Mouse (Mus musculus): Measurements from ENCODE around the gene Pitx1. TPM values are rescaled to one million over a fixed set of nuclear protein-coding genes. Genes with fewer than 3 reads are reported as not detected.

Pitx1 gene
- polyA plus RNA-seq, 1 experiment from 2014 or later, result 88.9 TPM

DNA sequence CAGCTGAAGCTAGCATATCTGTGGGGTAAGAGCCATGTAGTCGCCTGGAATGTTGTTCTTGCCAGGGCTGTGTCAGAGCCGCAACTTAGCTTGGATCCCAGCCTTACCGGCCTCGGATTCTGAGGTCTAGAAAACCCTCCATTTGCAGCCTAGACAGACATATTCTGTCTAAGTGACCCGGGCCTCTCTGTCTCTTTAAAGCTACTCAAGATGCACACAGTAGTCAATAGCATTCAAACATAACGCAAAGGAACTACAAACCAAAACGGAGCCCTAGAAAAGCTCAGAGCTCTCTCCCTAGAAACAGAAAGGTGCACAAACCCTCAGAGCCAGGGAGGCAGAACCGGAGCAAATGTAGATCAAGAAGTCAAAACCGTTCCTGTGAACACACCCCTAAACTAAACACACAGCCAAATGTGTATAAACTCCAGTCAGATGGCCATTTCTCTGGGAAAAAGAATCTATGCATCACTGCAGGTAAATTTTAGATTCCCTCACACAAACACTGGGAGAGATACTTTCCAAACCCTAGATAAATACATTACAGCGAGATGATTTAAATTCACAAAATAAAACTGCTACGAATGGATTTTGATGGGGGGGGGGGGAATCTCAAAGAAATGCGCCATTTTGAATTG is 6.9 kb downstream of the Pitx1 start:
- H3K4me3 ChIP-seq, result peak overlapping the region; percentile 67
- H3K27ac ChIP-seq, result peak overlapping the region; percentile 86
- peak overlapping the region; percentile 71 for H3K4me2 ChIP-seq (replicated peaks)
- peak overlapping the region; percentile 94 for H3K9ac ChIP-seq
- H3K9me3 ChIP-seq, result no peaks in the 10 kb centered on the region
- WGBS, result 5% methylated on average over 12 of the region's 12 CpGs
- H3K27me3 ChIP-seq, result peaks cover 85% of the 10 kb centered on the region
- no peak for ATAC-seq (ENCODE audit: low FRiP score, low read depth)
- peaks cover 52% of the 10 kb centered on the region for H3K4me1 ChIP-seq
- H3K36me3 ChIP-seq, result peaks cover 15% of the 10 kb centered on the region

DNA sequence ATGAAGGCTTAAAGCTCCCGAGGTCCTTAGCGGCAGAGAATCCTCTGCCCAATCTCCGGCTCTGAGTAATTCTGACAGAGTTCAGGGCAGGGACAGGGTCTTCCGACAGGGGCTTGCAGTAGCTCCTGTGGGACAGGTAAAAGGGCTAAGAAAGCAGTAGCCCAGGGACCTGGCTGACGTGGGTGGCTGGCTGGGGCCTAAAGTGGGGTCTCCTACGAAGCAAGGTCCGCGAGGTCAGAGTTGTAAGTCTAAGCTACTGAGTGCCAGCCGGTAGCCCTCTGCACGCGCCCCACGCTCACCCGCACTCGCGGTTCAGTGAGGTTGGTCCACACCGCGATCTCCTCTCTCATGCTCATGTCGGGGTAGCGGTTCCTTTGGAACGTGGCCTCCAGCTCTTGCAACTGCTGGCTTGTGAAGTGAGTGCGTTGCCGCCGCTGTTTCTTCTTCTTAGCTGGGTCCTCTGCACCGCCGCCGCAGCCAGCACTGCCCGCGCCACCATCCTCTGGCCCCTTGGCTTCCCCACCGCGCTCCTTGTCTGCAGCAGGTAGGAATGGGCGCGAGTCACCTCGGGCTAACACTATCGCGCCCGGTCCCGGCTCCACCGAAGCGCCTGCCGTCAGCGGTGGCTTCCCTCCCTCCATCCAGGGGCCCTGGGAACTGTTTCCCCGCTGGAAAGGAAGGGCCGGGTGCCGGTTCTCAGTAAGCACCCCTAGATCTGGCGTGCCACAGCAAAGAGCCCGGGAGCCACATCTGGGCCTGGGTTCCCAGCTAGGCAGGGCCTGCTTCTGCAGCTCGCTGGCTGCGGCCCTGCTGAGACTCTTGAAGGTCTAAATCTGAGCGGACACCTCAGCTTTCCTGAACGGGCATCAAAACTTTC is 7.6 kb downstream of the Pitx1 start:
- ATAC-seq (ENCODE audit: low FRiP score, low read depth), result no peak
- peaks cover 85% of the 10 kb centered on the region for H3K27me3 ChIP-seq
- under 1% methylated on average over 50 of the region's 50 CpGs for WGBS
- peaks cover 59% of the 10 kb centered on the region for H3K4me1 ChIP-seq
- peak overlapping the region; percentile 94 for H3K9ac ChIP-seq
- H3K9me3 ChIP-seq, result no peaks in the 10 kb centered on the region
- peak overlapping the region; percentile 71 for H3K4me2 ChIP-seq (replicated peaks)
- peak overlapping the region; percentile 67 for H3K4me3 ChIP-seq
- peak overlapping the region; percentile 86 for H3K27ac ChIP-seq
- H3K36me3 ChIP-seq, result peaks cover 15% of the 10 kb centered on the region

DNA sequence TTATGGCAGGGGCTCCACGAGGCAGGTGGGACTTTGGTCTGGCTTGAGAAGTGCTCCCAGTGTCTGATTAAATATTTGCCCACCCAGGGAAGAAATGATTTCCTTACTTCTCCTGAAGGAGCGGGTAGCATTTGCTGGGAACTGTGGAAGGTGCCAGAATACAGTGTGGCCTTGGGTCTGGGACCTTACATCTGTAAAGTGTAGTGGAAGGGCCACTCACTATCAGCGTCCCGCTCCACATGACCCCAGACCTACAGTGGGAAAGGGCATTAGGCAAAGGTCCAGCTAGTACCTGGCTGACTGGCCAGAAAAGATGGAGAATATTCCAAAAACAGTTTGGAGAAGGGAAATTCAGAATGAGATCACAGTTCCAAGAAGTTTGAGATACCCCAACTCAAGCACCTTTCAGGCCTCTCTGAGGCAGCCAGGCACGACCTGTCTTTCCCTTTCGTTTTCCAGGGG is 8.3 kb downstream of the Pitx1 start:
- H3K4me1 ChIP-seq, result peaks cover 62% of the 10 kb centered on the region
- 3% methylated on average over 6 of the region's 6 CpGs for WGBS
- peaks cover 15% of the 10 kb centered on the region for H3K36me3 ChIP-seq
- H3K9ac ChIP-seq, result peak overlapping the region; percentile 94
- H3K4me2 ChIP-seq (replicated peaks), result peak overlapping the region; percentile 71
- peak overlapping the region; percentile 86 for H3K27ac ChIP-seq
- H3K4me3 ChIP-seq, result peak overlapping the region; percentile 67
- no peak for ATAC-seq (ENCODE audit: low FRiP score, low read depth)
- H3K27me3 ChIP-seq, result peaks cover 85% of the 10 kb centered on the region
- H3K9me3 ChIP-seq, result no peaks in the 10 kb centered on the region

DNA sequence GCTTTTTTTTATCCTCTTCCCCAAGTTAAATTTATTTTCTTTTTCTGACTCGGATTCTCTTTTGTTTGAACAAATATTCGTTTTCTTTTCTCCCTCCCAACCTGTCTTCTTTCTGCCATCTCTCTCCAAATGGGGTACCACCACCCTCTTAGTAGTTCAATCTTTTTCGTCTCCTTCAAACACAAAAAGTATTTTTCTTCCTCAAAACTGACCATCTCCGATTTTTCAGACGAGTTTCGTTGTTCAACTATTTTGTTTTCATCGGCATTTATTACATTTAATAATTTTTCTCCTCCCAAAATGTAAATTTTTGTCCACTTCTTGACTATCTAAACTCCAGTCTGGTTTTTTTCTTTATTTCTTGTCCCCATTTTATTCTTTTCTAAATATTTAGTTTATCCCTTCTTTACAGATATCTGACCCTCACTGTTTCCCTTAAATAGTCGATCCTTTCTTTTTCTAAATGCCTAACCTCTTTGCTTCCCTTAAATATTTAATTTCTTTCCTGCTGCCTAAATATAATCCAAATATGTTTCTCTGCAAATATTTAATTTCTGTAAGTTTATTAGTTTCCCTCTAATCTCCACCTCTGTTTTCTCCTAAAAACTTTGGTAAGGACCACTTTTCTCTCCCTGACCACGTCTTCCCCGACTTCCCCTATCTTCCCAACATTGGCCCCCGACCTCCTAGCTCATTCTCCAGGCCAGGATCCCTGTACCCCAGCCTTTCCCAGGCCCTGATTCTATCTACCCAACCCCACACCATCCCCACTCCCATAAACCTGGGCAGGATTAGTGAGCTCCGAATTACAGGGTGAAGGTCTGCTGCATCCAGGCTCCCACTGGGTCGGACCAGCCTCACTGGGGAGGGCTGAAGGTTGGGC is 9.0 kb downstream of the Pitx1 start:
- Histone ChIP-seq H3K9me3 (no peaks in the 10 kb centered on the region), H3K27me3 (peaks cover 85% of the 10 kb centered on the region), H3K9ac (peak overlapping the region; percentile 94), H3K4me3 (peak overlapping the region; percentile 67), H3K36me3 (peaks cover 15% of the 10 kb centered on the region), H3K27ac (peak overlapping the region; percentile 87), H3K4me1 (peaks cover 62% of the 10 kb centered on the region), H3K4me2 (replicated peaks) (peak overlapping the region; percentile 71)
- no peak for ATAC-seq (ENCODE audit: low FRiP score, low read depth)
- 5% methylated on average over 13 of the region's 13 CpGs for WGBS

DNA sequence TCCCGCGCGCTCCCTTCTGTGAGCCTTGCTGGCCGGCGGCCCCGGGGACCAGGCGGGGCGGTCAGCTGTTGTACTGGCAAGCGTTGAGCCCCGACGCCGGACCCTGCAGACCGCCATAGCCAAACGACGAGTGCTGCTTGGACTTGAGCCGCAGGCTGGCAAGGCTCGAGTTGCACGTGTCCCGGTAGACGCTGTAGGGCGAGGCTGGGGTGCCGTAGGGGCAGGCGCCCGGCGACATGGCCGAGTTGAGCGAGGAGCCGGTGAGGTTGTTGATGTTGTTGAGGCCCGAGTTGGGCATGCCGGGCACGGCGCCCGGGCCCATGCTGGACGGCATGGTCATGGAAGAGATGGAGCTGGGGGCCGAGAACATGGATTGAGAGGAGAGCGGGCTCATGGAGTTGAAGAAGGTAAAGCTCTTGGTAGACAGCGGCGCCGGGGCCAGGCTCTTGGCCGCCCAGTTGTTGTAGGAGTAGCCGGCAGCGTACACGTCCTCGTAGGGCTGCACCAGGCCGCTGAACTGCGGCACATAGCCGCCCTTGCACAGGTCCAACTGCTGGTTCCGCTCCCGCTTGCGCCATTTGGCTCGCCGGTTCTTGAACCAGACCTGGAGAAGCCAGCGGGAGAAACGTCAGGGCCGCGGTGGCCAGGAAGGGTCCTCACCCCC is 9.9 kb downstream of the Pitx1 start:
- Histone ChIP-seq H3K9me3 (no peaks in the 10 kb centered on the region), H3K9ac (peak overlapping the region; percentile 84), H3K4me2 (replicated peaks) (peak overlapping the region; percentile 66), H3K4me3 (peak overlapping the region; percentile 42), H3K27me3 (peaks cover 86% of the 10 kb centered on the region), H3K27ac (peak overlapping the region; percentile 87), H3K36me3 (peaks cover 15% of the 10 kb centered on the region), H3K4me1 (peaks cover 55% of the 10 kb centered on the region)
- 3% methylated on average over 53 of the region's 56 CpGs for WGBS
- ATAC-seq (ENCODE audit: low FRiP score, low read depth), result no peak

DNA sequence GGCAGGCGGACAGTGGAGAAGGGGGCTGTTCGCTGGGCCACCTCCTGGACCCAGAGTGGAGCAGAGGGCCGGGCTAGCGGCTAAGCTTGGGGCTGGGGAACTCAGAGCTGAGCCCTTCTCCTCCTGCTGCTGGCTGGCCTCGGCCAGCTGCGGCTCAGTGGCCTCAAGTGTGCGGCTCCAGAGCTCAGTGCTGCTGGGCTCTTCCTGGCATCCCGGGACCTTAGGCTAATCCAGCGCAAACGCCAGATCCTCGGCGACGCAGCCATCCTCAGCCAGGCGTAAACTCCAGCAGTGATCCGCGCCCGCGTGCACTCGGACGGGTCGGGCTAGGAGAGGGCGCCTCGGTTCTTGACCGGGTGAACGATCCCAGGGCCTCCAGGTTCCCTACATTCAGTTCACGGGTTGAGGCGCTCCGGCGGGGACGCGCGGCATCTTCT is 10.7 kb downstream of the Pitx1 start:
- peak; percentile 29; the same call in 1 of the 2 replicates for ATAC-seq (ENCODE audit: low FRiP score, low read depth)
- under 1% methylated on average over 32 of the region's 32 CpGs for WGBS
- H3K27me3 ChIP-seq, result peaks cover 81% of the 10 kb centered on the region
- peaks cover 48% of the 10 kb centered on the region for H3K4me1 ChIP-seq
- peaks cover 15% of the 10 kb centered on the region for H3K36me3 ChIP-seq
- H3K27ac ChIP-seq, result peak overlapping the region; percentile 87
- peak overlapping the region; percentile 42 for H3K4me3 ChIP-seq
- peak overlapping the region; percentile 84 for H3K9ac ChIP-seq
- H3K4me2 ChIP-seq (replicated peaks), result peak overlapping the region; percentile 66
- H3K9me3 ChIP-seq, result no peaks in the 10 kb centered on the region

DNA sequence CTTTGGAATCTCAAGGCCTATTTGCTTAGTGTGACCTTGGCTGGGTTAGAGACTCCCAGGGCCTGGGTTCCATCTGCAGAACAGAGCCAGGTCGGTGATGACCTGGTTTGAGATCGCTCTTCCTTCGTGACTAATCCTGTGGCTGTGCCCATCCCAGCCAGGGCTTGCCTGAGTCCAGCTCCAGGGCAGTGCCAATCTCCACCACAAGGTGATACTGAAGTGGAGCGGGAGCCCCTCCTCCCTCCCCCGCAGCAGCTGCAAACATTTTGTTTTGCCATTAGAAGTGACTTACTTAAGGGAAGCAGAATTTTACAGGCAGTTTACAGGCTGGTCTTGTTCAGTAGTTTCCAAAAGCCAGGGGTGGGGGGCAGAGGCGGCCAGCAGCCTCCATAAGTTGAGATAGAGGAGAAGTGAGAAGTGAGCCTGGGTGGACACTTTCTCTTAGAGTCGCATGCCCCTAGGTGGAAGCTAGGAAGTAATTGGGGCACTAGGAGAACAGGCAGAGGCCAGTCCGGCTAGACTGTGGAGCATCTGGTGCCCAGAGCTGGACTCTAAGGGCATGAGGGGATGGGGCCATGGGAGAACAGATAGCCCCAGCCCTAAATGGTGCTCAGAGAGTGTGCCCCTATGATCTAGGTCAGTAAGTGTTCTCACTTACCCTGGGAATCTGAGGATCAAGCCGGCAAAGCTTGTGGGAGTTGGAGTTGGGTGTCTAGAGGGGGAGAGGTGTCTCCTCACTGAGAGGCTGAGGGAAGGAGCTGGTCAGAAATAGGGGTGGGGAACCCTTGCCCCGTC is 11.6 kb downstream of the Pitx1 start:
- peak overlapping the region; percentile 42 for H3K4me3 ChIP-seq
- 10% methylated on average over 10 of the region's 10 CpGs for WGBS
- H3K9me3 ChIP-seq, result no peaks in the 10 kb centered on the region
- ATAC-seq (ENCODE audit: low FRiP score, low read depth), result no peak
- peaks cover 44% of the 10 kb centered on the region for H3K4me1 ChIP-seq
- peaks cover 76% of the 10 kb centered on the region for H3K27me3 ChIP-seq
- H3K36me3 ChIP-seq, result peaks cover 15% of the 10 kb centered on the region
- H3K9ac ChIP-seq, result peak overlapping the region; percentile 84
- peak overlapping the region; percentile 66 for H3K4me2 ChIP-seq (replicated peaks)
- H3K27ac ChIP-seq, result peak overlapping the region; percentile 87; the same call in 1 of the 2 replicates

DNA sequence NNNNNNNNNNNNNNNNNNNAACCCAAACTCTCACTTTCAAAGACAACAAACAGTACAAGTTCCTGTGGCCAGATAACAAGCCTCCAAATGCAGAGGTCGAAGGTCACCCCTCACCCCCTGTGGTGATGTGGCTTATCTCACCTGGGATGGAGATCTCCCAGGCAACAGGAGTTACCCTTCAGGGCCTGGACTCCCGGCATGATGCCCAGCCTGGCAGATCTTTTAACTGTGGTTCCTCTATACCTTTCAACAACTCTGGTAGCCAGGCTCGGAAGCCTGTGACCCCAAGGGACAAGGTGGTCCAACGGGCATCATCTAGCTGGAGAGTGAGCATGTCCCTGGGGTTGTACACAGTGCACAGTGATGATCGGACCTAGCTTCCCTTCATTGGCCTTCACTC is 13.5 kb downstream of the Pitx1 start:
- Histone ChIP-seq H3K36me3 (peaks cover 15% of the 10 kb centered on the region), H3K4me3 (no peak overlapping the region), H3K4me1 (peaks cover 40% of the 10 kb centered on the region), H3K27ac (no peak overlapping the region), H3K9me3 (no peaks in the 10 kb centered on the region), H3K4me2 (replicated peaks) (no peak overlapping the region), H3K9ac (no peak overlapping the region), H3K27me3 (peaks cover 58% of the 10 kb centered on the region)
- ATAC-seq (ENCODE audit: low FRiP score, low read depth), result no peak
- 58% methylated on average over 5 of the region's 5 CpGs for WGBS

DNA sequence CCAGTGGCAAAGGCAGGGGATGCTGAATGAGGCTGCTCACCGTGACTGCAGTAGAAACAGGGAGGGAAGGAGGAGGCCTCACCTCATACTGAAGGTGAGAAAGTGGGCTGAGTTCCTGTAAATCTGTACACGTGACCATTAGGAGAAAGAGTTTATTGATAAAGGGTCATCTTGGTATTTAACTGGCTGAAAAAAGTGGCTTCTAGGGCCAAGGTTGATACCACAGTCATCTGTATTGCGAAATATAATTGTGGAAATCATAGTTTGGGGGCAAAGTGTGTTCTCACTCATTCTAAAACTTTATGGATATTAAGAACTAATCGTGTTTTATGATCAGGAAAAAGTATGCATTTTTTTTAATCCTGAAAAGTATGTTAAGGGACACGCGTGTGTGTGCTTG is 21.2 kb downstream of the Pitx1 start:
- H3K27me3 ChIP-seq, result peaks cover 4% of the 10 kb centered on the region; the same call in 1 of the 2 replicates
- H3K36me3 ChIP-seq, result no peaks in the 10 kb centered on the region
- 81% methylated on average over 6 of the region's 6 CpGs for WGBS
- no peak overlapping the region for H3K4me3 ChIP-seq
- H3K4me1 ChIP-seq, result peaks cover 33% of the 10 kb centered on the region
- ATAC-seq (ENCODE audit: low FRiP score, low read depth), result no peak
- no peaks in the 10 kb centered on the region for H3K9me3 ChIP-seq
- H3K4me2 ChIP-seq (replicated peaks), result no peak overlapping the region
- H3K27ac ChIP-seq, result no peak overlapping the region
- H3K9ac ChIP-seq, result no peak overlapping the region

DNA sequence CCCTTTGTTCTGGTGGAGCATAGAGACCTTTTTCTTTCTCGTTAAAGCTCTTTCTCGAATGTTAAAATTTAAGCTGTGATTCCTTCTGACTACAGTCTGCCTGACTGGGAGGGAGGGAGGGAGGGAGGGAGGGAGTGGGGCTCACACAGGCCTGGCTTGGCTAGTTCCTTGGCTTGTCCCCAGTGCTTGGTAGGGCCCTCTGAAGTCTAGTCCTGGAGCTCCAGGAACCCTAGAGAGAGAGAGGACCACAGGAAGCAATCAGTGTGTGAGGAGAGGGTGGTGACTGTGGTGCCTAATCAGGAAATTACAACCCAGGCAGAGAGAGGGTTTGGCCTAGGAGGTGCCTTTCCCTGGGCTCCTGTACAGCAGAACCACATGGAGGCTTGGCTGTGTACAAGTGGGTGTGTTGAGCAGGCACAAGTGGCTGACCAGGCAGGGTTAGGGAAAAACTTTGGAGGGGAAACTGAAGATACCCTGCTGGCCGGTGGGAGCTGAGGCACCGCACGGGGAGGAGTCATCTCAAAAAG is 22.4 kb downstream of the Pitx1 start:
- no peak overlapping the region for H3K4me2 ChIP-seq (replicated peaks)
- peaks cover 33% of the 10 kb centered on the region for H3K4me1 ChIP-seq
- no peak for ATAC-seq (ENCODE audit: low FRiP score, low read depth)
- no peaks in the 10 kb centered on the region for H3K9me3 ChIP-seq
- H3K36me3 ChIP-seq, result no peaks in the 10 kb centered on the region
- peak overlapping the region; percentile 39; the same call in 1 of the 2 replicates for H3K27ac ChIP-seq
- 0 out of 2 replicates have a peak, but pooled peaks cover 4% of the 10 kb centered on the region for H3K27me3 ChIP-seq
- WGBS, result 49% methylated on average over 5 of the region's 5 CpGs
- no peak overlapping the region for H3K9ac ChIP-seq
- H3K4me3 ChIP-seq, result no peak overlapping the region

Measured in limb, embryonic 13.5 days (tissue).